Mouse (Mus musculus): Measurements from ENCODE around the gene Gm21943. TPM values are rescaled to one million over a fixed set of nuclear protein-coding genes. Genes with fewer than 3 reads are reported as not detected.
"Not testable (repeated sequence)": the region's sequence is repeated elsewhere in the genome, so short reads cannot be mapped to it uniquely, and the experiment has no call there.

The Gm21943 gene
- total RNA-seq (2022), result not detected

GRCm38 (mm10) chrY:57533644-57534043 lies at the start of gene Gm21943:
Gene Gm21943, minus strand, starts transcription at chrY:57533744.
- not testable (repeated sequence) for DNase-seq (ENCODE audit: low spot score)

Other genes starting within 250 kb of the Gm21943 start
- gene Gm28961, start 172.0 kb upstream of the Gm21943 start, total RNA-seq (2022), result not detected